Mouse (Mus musculus) pancreas, adult 10 weeks (tissue): ENCODE results near the gene Whamm. TPM values are rescaled to one million over a fixed set of nuclear protein-coding genes. Genes with fewer than 3 reads are reported as not detected.

Experiments used
- polyA plus RNA-seq: library from polyadenylated mRNA; stranded (reverse); fragments of 350-450 nt; fragmentation: Illumina TruSeq; extraction: RNeasy Lipid Tissue Mini Kit (QIAGEN cat#74804); gene quantifications from one replicate; pipeline ENCODE4 v1.2.3, GENCODE M21; 2015; ENCODE audit warnings: low read depth, low replicate concordance; ENCODE audit not compliant: insufficient read depth

Whamm gene
- polyA plus RNA-seq = 5.9 TPM

DNA sequence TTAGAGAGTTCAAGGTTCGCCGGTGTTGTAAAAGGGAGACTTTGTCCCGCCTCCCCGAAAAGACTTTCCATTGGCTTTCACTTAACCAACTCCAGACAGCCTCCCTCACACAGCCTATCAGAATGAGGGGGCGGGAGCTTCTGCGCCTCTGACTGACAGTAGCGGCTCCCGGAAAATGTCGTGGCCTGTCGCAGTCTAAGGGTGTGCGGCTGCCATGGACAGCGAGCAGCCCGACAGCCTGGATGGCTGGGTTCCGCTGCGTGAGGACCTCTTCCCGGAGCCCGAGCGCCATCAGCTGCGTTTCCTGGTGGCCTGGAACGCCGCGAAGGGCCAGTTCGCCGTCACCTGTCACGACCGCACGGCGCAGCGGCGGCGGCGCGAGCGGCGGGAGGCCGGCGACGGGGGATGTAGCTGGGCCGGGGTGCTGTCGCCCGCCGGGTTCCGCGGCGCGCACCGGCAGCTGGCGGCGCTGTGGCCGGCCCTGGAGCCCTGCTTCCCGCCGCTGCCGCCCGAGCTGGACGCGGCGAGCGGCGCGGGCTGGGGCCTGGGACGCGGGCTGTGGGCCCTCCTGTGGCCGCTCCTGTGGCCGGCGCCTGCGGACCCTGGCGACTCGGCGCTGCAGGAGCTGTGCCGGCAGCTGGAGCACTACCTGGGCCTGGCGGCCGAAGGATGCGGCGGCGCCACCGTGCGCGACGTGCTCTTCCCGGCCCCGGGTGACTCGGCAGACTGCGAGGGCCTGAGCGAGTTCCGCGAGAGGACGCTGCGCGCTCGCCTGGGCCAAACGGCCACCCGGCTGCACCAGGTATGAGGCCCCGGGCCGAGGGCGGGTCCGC lies at the start of gene Whamm:
TSS of gene Whamm (plus strand) at position 159 of the 833 bp plus-strand sequence.

DNA sequence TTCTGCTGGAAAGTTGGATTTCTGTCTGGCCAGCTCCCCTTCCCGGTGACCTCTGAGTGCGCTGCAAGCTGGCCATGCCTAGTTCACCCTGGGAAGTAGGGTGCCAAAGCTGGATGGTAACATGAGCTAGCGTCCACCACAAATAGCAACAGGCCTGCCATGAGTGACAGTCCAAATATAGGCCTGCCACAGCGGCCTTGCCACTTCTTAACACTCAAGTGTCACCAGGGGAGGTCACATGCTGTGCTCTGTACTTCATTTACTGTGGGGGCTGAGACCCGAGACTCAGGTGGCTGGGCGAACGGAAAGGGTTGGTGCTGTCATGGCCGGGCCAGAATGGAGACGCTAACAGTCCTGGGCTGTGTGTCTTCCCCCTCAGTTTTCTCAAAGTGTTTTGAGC lies 4.2 kb upstream of the Whamm start, which contains the start of gene Fsd2:
TSS of gene Fsd2 (minus strand) at position 53 of the 400 bp plus-strand sequence.

Other genes with a start within 250 kb of the Whamm start
- 575 TPM for gene Rps17, start 226.0 kb upstream of the Whamm start, polyA plus RNA-seq
- 9.4 TPM for gene Cpeb1, start 115.8 kb upstream of the Whamm start, polyA plus RNA-seq
- gene Ap3b2, start 77.3 kb upstream of the Whamm start, polyA plus RNA-seq = 4.8 TPM
- not detected for gene BC048679, start 73.0 kb upstream of the Whamm start, polyA plus RNA-seq
- gene Fsd2, start 4.3 kb upstream of the Whamm start, polyA plus RNA-seq = not detected
- 10.9 TPM for gene Homer2, start 136.3 kb downstream of the Whamm start, polyA plus RNA-seq
- gene Ramac, start 191.7 kb downstream of the Whamm start, polyA plus RNA-seq = 12.6 TPM
- gene 3110040N11Rik, start 218.2 kb downstream of the Whamm start, polyA plus RNA-seq = 9.5 TPM